Mouse (Mus musculus): ENCODE results near the gene Fam160a1. TPM values are rescaled to one million over a fixed set of nuclear protein-coding genes. Genes with fewer than 3 reads are reported as not detected.

The Fam160a1 gene
- total RNA-seq (2014; fragmentation: Nextera tagmentation): not detected in 2 replicates
- not detected in 2 replicates for total RNA-seq (2017)

- ATAC-seq (replicated peaks; ENCODE audit: low FRiP score, low TSS enrichment, poor library complexity, severe bottlenecking): no peak
Measured at GRCm38 (mm10) chr3:85817191-85817590, at the start of gene Fam160a1. TSS of gene Fam160a1 (minus strand) at chr3:85817291.

DNA sequence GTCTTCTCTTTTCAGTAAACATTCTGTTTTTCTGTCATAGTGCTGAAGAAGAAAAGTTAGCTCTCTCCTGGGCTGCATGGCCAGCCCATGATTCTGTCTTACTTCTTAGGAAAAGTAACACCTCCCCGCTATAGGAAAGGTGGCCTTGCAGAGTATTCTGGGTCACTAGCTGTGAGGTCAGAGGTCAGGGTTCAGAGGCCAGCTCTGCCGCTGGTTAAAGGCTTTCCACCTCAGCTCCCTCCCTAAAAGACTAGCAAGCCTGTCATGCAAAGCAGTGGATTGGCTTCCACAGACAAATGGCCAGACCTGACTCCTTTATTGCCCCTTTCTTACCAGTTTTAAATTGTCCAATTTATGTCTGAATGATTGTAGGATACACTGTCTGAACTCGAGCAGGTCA lies 46.9 kb upstream of the Fam160a1 start:
- ATAC-seq (replicated peaks; ENCODE audit: low FRiP score, low TSS enrichment, poor library complexity, severe bottlenecking): no peak

DNA sequence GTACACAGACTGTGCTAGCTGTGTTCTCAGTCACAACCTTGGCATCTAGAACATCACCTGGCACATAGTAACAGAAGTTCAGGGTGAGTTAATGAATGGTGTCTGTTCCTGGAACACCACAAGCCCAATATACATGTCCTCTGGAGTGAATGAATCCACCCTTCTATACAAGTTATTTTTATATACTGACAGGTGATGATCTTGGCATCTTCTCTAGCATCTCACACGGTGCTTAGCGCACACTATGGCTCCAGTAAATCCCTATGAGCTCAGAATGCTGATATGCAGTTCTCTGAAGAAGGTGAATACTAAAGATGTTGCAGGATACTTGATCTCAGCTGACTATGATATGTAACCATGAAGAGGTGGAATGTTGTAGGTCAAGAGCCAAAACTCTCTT lies 45.8 kb upstream of the Fam160a1 start:
- ATAC-seq (replicated peaks; ENCODE audit: low FRiP score, low TSS enrichment, poor library complexity, severe bottlenecking): no peak

GRCm38 (mm10) chr3:85860996-85861395 lies 43.9 kb upstream of the Fam160a1 start:
- ATAC-seq (replicated peaks; ENCODE audit: low FRiP score, low TSS enrichment, poor library complexity, severe bottlenecking): no peak

GRCm38 (mm10) chr3:85859311-85859710 lies 42.2 kb upstream of the Fam160a1 start:
- ATAC-seq (replicated peaks; ENCODE audit: low FRiP score, low TSS enrichment, poor library complexity, severe bottlenecking): no peak

DNA sequence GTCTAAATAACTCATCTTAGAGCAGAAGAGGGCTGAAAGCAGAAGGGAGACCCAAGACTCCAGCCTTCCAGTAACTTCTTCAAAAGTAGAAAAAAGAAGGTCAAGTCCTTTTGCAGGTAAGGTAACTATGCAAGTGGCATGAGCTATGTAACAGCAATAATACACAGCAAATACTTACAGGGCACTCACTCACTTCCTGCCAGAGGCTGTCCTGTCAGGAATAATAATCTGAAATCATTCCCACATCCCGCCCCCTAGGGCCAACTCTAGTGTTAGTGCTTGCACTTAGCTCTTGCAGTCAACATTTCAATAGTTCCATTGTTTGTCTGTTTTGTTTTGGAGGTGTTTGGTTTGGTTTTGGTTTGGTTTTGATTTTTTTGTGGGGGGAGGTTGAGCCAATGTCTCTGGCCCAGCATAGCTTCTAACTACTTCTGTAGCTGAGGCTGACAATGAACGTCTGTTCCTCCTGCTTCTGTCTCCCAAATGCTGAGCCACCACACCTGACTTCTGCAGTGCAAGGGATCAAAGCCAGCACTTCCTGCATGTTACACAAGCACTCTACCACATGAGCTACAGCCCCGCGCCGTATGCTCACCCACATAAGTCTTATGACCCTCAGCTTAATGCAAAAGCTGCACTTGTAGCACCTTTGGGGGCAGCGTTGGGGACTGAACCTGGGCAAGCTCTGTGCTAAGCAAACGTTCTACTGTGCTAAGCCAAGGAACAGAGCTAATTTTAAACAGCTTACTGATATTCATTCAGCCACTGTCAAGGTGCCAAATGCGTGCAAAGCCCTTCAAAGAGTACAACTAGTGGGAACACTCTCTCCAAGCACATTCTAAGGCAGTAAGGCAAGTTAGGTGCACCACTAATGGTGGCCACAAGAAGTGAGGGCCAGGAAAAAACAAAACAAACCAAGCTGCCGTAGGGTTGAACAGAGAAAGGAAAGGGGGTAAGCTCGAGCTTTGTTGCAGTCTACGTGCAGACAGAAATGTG lies 41.3 kb upstream of the Fam160a1 start:
- ATAC-seq (replicated peaks; ENCODE audit: low FRiP score, low TSS enrichment, poor library complexity, severe bottlenecking): 0 out of 2 replicates have a peak, but pooled peaks have one; percentile 14

DNA sequence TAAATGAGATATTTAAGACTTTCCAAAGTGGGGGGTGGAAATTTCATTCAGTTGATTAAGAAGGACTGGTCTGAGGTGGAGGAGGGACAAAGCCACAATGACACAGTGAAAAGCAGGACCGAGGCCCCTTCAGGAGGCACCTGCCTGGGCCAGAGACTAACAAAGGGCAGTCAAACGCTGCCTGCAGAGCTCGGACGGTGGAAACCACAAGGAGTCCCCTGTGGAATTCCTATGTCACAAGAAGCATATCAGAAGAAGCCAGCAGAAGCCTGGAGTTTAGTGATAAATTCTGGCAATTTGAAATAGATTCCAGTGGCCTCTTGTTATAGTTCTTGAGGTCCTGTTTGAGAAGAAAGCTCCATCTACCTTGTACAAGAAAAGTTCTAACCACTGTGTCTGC lies 40.0 kb upstream of the Fam160a1 start:
- peak; percentile 65; the same call in 1 of the 2 replicates for ATAC-seq (replicated peaks; ENCODE audit: low FRiP score, low TSS enrichment, poor library complexity, severe bottlenecking)

DNA sequence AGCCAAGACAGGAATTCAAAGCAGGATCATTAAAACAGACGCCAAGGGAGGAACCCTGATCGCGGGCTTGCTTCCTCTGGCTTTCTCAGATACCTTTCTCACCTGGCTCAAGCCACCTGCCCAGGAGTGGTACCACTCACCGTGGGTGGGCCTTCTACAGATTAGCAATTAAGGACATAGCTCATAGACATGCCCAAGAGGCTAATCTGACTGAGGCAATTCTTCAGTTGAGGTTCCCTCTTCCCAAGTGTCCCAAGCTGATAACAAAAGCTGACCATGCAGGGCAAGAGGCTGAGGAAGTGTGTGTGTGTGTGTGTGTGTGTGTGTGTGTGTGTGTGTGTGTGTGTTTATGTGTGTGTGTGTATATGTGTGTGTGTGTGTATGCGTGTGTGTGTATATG lies 38.9 kb upstream of the Fam160a1 start:
- ATAC-seq (replicated peaks; ENCODE audit: low FRiP score, low TSS enrichment, poor library complexity, severe bottlenecking): peak; percentile 58

DNA sequence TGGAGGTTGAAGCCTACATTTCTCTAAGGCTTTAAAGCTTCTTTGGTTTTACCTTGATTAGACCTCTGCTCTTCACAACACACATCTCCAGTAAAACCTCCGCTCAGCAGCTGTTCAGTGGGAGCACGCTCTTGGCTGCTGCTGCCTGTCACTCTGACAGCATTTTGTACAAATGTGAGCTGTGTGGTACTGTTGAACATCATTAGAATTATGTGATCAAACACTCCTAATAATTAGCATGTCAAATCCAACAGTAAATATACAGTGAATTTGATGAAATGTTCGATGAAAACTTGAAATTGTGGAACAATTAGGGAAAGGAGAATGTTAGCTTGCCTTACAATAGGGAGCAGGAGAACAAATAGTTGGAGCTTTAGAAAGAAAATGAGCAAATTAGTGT lies 38.0 kb upstream of the Fam160a1 start:
- no peak for ATAC-seq (replicated peaks; ENCODE audit: low FRiP score, low TSS enrichment, poor library complexity, severe bottlenecking)

- no peak for ATAC-seq (replicated peaks; ENCODE audit: low FRiP score, low TSS enrichment, poor library complexity, severe bottlenecking)
Measured at GRCm38 (mm10) chr3:85854143-85854542, 37.1 kb upstream of the Fam160a1 start.

DNA sequence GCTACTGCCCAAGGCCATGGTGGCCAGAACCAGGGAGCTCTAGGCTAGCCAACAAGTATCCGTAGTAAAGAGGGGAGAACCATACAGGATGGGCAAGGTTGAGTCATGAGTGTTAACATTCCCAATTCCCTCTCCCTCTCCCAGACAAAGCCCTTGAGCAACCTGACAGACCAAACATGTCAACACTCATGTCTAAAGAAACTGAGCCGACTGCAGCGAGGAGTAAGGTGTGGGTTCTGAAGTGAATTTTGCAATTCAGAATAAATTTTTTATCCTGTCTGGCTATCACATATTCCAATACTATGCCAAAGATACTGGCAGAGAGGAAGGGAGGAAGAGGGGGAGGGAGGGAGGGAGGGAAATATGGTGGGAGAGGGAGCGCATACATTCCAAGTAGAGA lies 36.6 kb upstream of the Fam160a1 start:
- ATAC-seq (replicated peaks; ENCODE audit: low FRiP score, low TSS enrichment, poor library complexity, severe bottlenecking): no peak

GRCm38 (mm10) chr3:85850079-85850478 lies 33.0 kb upstream of the Fam160a1 start:
- ATAC-seq (replicated peaks; ENCODE audit: low FRiP score, low TSS enrichment, poor library complexity, severe bottlenecking): no peak

DNA sequence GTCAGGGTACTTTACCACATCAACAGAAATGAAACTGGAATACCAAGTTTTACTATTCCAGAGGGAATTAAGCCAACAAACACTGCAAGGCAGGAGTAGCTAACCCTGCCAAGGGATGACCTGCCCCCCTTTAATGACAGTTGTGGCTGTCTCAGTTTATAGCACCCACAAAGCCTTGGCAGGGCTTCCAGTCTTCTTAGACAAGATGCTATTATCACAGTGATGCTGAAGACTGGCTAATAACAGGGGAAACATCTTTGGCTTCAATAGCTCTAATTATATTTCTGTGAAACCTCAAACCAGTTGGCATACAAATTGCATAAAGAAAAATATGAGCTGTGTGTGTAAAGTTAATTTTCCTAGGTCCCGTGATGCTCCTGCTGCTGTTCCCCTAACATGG lies 29.2 kb upstream of the Fam160a1 start:
- ATAC-seq (replicated peaks; ENCODE audit: low FRiP score, low TSS enrichment, poor library complexity, severe bottlenecking): no peak

GRCm38 (mm10) chr3:85845341-85845740 lies 28.2 kb upstream of the Fam160a1 start:
- no peak for ATAC-seq (replicated peaks; ENCODE audit: low FRiP score, low TSS enrichment, poor library complexity, severe bottlenecking)

GRCm38 (mm10) chr3:85842881-85843218 lies 25.8 kb upstream of the Fam160a1 start:
- no peak for ATAC-seq (replicated peaks; ENCODE audit: low FRiP score, low TSS enrichment, poor library complexity, severe bottlenecking)

- no peak for ATAC-seq (replicated peaks; ENCODE audit: low FRiP score, low TSS enrichment, poor library complexity, severe bottlenecking)
Measured at GRCm38 (mm10) chr3:85842177-85842880, 25.2 kb upstream of the Fam160a1 start.

DNA sequence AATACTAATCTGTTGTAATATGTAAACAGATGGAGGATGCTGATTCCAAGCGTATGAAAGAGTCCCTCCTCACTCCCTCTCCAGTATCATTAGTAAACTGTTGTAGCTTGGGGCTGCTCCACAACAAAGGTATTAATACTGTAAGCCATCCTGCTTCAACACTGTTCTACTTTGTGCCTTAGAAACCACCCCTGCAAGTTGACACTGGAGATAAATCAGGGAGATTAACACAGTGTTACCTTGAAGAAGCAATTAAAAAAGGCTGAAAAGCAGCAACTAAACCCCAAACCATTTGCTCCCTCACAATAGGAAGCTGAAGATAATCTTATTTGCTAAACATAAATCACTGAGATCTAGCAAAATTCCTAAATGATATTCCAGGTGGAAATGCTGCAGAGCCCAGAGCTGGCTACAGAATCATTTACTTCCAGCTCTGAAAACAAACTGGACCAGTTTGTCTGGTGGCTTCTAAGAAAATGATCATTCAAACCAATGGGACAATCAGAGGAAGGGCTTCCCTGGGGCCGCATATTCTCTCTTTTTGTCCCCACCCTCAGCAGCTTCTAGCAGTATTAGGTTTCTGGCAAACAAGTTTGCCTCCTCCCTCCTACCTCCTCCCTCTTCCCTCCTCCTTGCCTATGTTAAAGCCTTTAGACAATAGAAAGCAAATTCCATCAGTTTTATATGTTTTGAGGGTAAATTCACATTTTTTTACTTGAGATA lies 24.5 kb upstream of the Fam160a1 start:
- ATAC-seq (replicated peaks; ENCODE audit: low FRiP score, low TSS enrichment, poor library complexity, severe bottlenecking): no peak

DNA sequence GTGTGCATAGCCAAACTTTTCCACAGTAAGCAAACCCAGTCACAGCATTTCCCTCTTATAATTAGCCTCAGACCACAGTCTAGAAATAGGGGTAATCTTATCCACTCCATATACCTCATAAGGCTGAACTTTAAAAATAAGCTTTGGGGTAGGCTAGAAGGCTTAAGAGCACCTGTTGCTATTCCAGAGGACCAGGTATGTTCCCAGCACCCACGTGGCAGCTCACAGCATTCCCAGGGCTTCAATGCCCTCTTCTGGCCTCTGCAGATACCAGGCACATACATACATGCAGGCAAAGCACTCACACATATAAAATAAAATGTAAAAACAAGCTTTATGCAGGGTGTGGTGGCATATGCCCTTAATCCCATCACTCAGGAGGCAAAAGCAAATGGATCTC lies 16.5 kb upstream of the Fam160a1 start:
- no peak for ATAC-seq (replicated peaks; ENCODE audit: low FRiP score, low TSS enrichment, poor library complexity, severe bottlenecking)

GRCm38 (mm10) chr3:85832490-85833155 lies 15.5 kb upstream of the Fam160a1 start:
- ATAC-seq (replicated peaks; ENCODE audit: low FRiP score, low TSS enrichment, poor library complexity, severe bottlenecking): no peak

Data from megakaryocyte-erythroid progenitor cell, adult 5-6 weeks (primary cell).